Mouse (Mus musculus) hindbrain, embryonic 14.5 days (tissue): ENCODE measurements at regions not wholly inside any gene's neighbourhood (a gene's known extent, or its start where the extent isn't known, plus 50 kb on each side); places are given as distances from the start of the nearest gene placed in this dataset.

Experiments used
- ATAC-seq: fragments of 200-750 bp; cut with Nextera tagmentation; 2 replicates; pipeline ENCODE4 v1.8.0; 2017; ENCODE audit warnings: moderate number of reproducible peaks, mild to moderate bottlenecking, moderate TSS enrichment, moderate library complexity; ENCODE audit not compliant: low FRiP score
- DNase-seq: peaks from one replicate; pipeline ENCODE4 v3.0.0-alpha.2; 2015; ENCODE audit warnings: low spot score
- H3K27ac ChIP-seq: fragments of 300-500 bp; sonication (generic); 2 replicates; pipeline ENCODE4 v1.5.1; 2014; ENCODE audit warnings: mild to moderate bottlenecking, moderate library complexity
- H3K27me3 ChIP-seq: fragments of 300-500 bp; sonication (generic); 2 replicates; pipeline ENCODE4 v1.6.1; 2014; ENCODE audit warnings: mild to moderate bottlenecking, low read length, mixed read lengths; ENCODE audit not compliant: control insufficient read depth, insufficient read depth
- H3K36me3 ChIP-seq: fragments of 300-500 bp; sonication (generic); replicated peaks from 2 replicates; pipeline ENCODE4 v1.6.1; 2014; ENCODE audit not compliant: control insufficient read depth, insufficient read depth
- H3K4me1 ChIP-seq: fragments of 300-500 bp; sonication (generic); replicated peaks from 2 replicates; pipeline ENCODE4 v1.6.1; 2014; ENCODE audit warnings: antibody characterized with exemption, low read length, mixed read lengths; ENCODE audit not compliant: control insufficient read depth, insufficient read depth
- H3K4me2 ChIP-seq: fragments of 300-500 bp; sonication (generic); replicated peaks from 2 replicates; pipeline ENCODE4 v1.6.1; 2014; ENCODE audit warnings: mild to moderate bottlenecking, moderate library complexity
- H3K4me3 ChIP-seq: fragments of 300-500 bp; sonication (generic); replicated peaks from 2 replicates; pipeline ENCODE4 v1.5.1; 2014; ENCODE audit warnings: mild to moderate bottlenecking, low read length
- H3K9ac ChIP-seq: fragments of 300-500 bp; sonication (generic); 2 replicates; pipeline ENCODE4 v1.6.1; 2014
- H3K9me3 ChIP-seq: fragments of 300-500 bp; sonication (generic); 2 replicates; pipeline ENCODE4 v1.6.1; 2016; ENCODE audit warnings: low read length; ENCODE audit not compliant: control insufficient read depth
- WGBS: fragments of 180-500 bp; shearing (Covaris S2); extraction: QIAGEN DNeasy Blood & Tissue Kit; methylation state at CpG from one replicate; pipeline ENCODE4 v1.1.7; 2014; 5-methylcytosine and 5-hydroxymethylcytosine counted together

DNA sequence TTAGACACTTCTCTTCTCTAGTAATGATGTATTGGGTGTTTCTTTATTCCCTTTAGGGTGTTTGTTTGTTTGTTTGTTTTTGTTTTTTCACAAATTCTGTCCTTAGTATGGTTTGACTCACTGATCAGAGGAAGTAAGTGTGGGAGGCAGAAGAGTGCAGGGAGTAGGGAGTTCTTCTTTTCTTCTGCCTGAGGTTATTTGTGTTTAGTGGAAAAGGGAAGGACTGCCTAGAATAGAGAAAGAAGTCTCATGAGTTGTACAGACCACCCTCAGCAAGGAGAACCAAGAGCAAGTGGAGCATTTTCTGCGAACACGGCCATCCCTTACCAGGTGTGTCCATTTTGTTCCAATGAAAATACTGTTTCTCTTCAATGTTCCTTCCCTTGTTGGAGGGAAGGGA is 253.9 kb downstream of the Ptprc start:
- no peak for DNase-seq
- WGBS, result 98% methylated on average over 2 of the region's 2 CpGs
- Histone ChIP-seq H3K27me3 (no peaks in the 10 kb centered on the region), H3K4me2 (no peak overlapping the region), H3K4me3 (no peak overlapping the region), H3K9me3 (no peaks in the 10 kb centered on the region), H3K36me3 (0 out of 2 replicates have a peak, but pooled peaks cover 5% of the 10 kb centered on the region), H3K27ac (no peak overlapping the region), H3K4me1 (peaks cover 15% of the 10 kb centered on the region; the same call in 1 of the 2 replicates), H3K9ac (no peak overlapping the region)
- ATAC-seq, result no peak

DNA sequence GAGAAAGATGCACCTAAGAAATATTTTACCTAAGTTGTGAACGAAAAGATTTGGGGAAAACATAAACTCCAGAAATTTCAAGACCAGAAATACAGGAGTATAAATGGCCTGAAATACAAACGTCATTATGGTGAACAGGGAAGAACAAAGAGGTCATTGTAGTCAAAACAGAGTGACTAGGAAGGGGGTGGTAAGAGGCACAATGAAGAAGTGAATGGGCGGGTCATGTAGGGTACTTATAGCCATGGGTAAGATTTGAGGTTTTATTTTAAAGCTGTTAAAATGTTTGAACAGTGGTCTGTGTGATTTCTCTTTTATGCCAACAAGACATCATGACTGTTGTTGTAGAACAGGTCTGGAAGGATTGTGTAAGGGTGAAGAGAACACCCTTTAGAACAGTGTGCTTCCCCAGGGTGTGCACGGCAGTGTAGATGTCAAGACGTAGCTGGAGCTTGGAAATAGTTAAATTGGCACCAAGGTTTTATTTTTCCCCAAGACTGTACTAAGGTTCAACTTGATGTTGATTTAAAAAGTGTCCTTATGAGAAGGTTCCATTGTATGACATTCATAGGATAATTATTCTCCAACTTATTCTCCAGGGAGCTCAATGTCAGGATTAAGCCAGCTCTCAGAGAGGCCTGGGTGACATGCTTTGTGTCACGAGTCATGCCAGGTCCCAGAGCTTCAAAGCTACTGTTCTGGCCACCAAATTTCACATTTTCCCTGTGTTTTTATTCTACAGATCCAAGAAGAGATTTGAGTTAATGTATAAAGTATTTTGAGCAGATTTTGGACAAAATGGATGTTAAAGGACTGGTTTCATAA is 255.6 kb downstream of the Ptprc start:
- WGBS, result 52% methylated on average over 6 of the region's 6 CpGs
- no peak overlapping the region for H3K4me2 ChIP-seq
- 0 out of 2 replicates have a peak, but pooled peaks cover 5% of the 10 kb centered on the region for H3K36me3 ChIP-seq
- no peak for DNase-seq
- H3K9me3 ChIP-seq, result no peaks in the 10 kb centered on the region
- ATAC-seq, result no peak
- no peaks in the 10 kb centered on the region for H3K27me3 ChIP-seq
- no peak overlapping the region for H3K4me3 ChIP-seq
- no peak overlapping the region for H3K9ac ChIP-seq
- H3K27ac ChIP-seq, result no peak overlapping the region
- H3K4me1 ChIP-seq, result 0 out of 2 replicates have a peak, but pooled peaks cover 5% of the 10 kb centered on the region

DNA sequence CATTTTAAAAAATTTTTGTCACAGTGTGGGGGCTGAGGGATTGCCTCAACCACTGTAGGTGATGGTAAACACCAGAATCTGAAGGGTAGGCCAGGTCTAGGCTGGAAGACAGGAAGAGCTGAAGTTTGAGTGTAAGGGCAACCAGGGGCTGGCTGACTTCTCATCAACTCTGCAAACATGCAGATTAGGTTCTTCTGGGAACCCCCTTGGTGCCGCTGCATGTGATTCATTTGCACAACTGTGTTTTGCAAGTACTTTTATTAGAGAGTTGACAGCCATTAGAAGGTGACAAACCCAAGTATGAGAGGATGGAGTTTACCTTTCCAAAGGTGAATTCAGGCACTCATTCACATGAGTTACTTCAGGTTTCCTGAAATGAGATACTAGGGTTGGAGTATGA is 258.1 kb downstream of the Ptprc start:
- no peak for DNase-seq
- Histone ChIP-seq H3K4me2 (no peak overlapping the region), H3K4me1 (peaks cover 18% of the 10 kb centered on the region; the same call in 1 of the 2 replicates), H3K4me3 (no peak overlapping the region), H3K27me3 (no peaks in the 10 kb centered on the region), H3K9me3 (no peaks in the 10 kb centered on the region), H3K36me3 (0 out of 2 replicates have a peak, but pooled peaks cover 5% of the 10 kb centered on the region), H3K27ac (no peak overlapping the region), H3K9ac (no peak overlapping the region)
- 71% methylated on average over 1 of the region's 1 CpGs for WGBS
- ATAC-seq, result no peak

DNA sequence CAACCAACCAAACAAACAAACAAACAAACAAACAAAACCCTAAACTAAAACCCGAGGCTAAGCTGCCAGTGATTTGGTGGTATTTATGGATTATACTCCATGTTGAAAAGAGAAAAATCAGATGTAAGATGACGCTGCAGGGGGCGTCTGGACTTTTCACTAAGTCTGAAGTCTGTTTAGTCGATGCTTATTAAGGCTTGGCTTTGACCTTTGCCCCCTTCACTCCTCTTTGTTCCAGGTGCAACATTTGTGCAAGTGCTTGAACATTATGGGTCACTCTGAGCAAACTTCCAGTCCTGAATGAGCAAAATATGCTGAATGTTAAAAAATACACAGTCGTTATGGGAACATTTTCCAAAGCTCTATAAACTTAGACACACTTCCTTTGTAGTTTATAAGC is 268.6 kb downstream of the Ptprc start:
- no peaks in the 10 kb centered on the region for H3K9me3 ChIP-seq
- H3K27ac ChIP-seq, result no peak overlapping the region
- no peak overlapping the region for H3K9ac ChIP-seq
- peaks cover 13% of the 10 kb centered on the region for H3K36me3 ChIP-seq
- H3K4me2 ChIP-seq, result no peak overlapping the region
- H3K4me1 ChIP-seq, result peaks cover 48% of the 10 kb centered on the region
- ATAC-seq (no peak), DNase-seq (no peak)
- H3K27me3 ChIP-seq, result no peaks in the 10 kb centered on the region
- WGBS, result 43% methylated on average over 5 of the region's 5 CpGs
- H3K4me3 ChIP-seq, result no peak overlapping the region

DNA sequence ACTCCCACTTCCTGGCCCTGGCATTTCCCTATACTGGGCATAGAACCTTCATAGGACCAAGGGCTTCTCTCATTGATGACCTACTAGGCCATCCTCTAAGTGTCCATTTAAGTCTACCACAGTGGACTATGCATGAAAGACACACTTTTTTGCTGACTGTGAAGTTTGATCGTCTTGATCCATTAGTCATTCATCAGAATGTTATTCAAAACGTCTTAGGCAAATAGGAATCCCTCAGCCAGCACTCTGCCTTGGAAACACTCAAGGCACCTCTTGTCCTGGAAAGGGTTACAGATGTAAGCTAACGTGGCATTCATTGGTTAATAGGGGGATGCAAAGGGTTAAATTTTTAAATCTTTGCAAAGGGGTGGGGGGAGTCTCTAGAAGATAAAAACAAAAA is 269.0 kb downstream of the Ptprc start:
- no peak for ATAC-seq
- H3K4me3 ChIP-seq, result no peak overlapping the region
- H3K27ac ChIP-seq, result no peak overlapping the region
- 26% methylated on average over 3 of the region's 3 CpGs for WGBS
- peaks cover 48% of the 10 kb centered on the region for H3K4me1 ChIP-seq
- no peaks in the 10 kb centered on the region for H3K27me3 ChIP-seq
- no peak overlapping the region for H3K9ac ChIP-seq
- H3K4me2 ChIP-seq, result no peak overlapping the region
- DNase-seq, result no peak
- peaks cover 9% of the 10 kb centered on the region for H3K36me3 ChIP-seq
- no peaks in the 10 kb centered on the region for H3K9me3 ChIP-seq

DNA sequence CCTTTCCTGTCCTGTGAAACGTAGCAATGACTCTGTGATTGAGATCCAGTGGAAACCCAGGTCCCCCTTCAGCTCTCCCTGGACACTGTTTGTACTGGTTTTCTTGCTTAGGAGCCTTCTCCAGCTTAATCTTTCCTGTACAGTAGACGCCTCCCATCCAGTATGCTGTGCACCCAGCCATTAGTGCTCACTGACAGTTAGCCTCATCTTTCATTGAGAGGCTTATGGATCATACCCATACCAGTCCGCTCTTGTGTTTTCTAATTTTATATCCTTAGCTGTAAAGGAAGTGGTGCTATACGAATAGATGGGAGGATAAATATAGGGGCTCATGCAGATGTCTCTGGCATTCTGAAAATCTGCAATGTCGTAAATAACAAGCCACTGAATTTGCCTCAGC is 269.9 kb downstream of the Ptprc start:
- WGBS, result 58% methylated on average over 5 of the region's 5 CpGs

DNA sequence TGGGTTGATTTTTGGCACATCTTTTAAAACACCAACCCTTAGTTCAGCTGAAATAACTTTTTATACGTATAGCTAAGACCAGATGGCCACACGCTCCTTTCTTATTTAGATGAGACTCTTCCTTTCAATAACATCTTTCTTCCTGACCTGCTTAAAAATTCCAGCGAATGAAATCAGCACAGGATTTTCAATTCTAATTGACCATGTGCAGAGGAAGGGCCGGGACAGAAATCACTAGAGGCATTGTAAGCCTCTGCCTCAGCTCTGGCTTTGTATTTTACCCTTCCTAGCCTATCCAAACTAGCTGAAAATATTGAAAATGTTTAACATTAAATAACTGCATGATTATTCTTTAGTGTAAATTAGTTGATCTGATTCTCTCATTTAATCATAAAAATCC is 272.2 kb downstream of the Ptprc start:
- no peaks in the 10 kb centered on the region for H3K36me3 ChIP-seq
- no peaks in the 10 kb centered on the region for H3K27me3 ChIP-seq
- DNase-seq (no peak), ATAC-seq (no peak)
- WGBS, result 7% methylated on average over 4 of the region's 4 CpGs
- no peak overlapping the region; the same call in 1 of the 2 replicates for H3K9ac ChIP-seq
- H3K4me1 ChIP-seq, result peaks cover 46% of the 10 kb centered on the region
- H3K9me3 ChIP-seq, result no peaks in the 10 kb centered on the region
- H3K27ac ChIP-seq, result no peak overlapping the region
- peak overlapping the region; percentile 54 for H3K4me2 ChIP-seq
- H3K4me3 ChIP-seq, result peak overlapping the region; percentile 67

More for the DNA sequence above, 269.9 kb downstream of the Ptprc start:
- peaks cover 5% of the 10 kb centered on the region; the same call in 1 of the 2 replicates for H3K36me3 ChIP-seq
- H3K9ac ChIP-seq, result no peak overlapping the region
- no peak for DNase-seq
- no peak overlapping the region for H3K4me3 ChIP-seq
- peak overlapping the region; percentile 15; the same call in 1 of the 2 replicates for H3K4me2 ChIP-seq
- H3K9me3 ChIP-seq, result no peaks in the 10 kb centered on the region
- ATAC-seq, result no peak
- no peaks in the 10 kb centered on the region for H3K27me3 ChIP-seq
- no peak overlapping the region for H3K27ac ChIP-seq
- H3K4me1 ChIP-seq, result peaks cover 48% of the 10 kb centered on the region

DNA sequence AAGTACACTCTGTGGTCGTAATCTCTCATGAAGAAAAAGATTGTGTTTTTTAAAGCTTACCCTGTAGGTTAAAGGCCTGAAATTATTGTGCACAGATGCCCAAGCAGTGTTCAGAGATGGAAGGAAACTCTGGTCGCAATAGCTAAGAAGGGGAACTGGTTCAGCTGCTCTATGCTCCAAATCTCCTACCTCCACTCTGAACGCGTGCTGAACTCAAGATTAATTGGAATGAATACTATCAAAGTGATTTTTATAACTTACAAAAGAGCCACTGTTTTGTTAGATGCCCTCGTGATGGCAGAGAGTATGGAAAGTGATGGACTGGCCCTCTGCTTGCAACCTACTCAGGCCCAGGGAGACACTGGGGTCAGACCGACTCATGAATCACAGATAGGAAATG is 272.6 kb downstream of the Ptprc start:
- no peaks in the 10 kb centered on the region for H3K27me3 ChIP-seq
- H3K9ac ChIP-seq, result peak overlapping the region; percentile 84
- 18% methylated on average over 6 of the region's 6 CpGs for WGBS
- no peak for ATAC-seq
- H3K27ac ChIP-seq, result peak overlapping the region; percentile 96
- H3K36me3 ChIP-seq, result no peaks in the 10 kb centered on the region
- H3K4me2 ChIP-seq, result peak overlapping the region; percentile 54
- peaks cover 46% of the 10 kb centered on the region for H3K4me1 ChIP-seq
- H3K9me3 ChIP-seq, result no peaks in the 10 kb centered on the region
- peak overlapping the region; percentile 67 for H3K4me3 ChIP-seq
- no peak for DNase-seq

DNA sequence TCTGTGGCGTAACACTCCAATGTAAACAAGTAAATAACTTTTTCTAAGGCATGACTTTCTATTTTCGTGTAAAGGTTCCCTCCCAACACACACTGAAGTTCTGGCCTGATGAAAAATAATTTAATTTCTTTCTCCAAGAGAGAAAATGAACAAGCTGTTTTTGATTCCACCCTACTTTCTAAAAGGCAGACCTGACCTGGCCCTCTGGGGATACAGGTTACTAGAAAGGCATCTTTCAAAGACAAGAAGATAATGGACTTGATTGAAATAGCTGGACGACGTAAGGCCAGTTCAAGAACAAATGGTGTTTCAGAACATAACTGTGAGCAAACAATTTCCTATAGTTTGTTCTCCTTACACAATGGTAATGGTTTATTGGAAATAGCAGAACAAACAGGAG is 273.5 kb downstream of the Ptprc start:
- no peak for ATAC-seq

More for the DNA sequence above, 273.5 kb downstream of the Ptprc start:
- 29% methylated on average over 4 of the region's 4 CpGs for WGBS
- Histone ChIP-seq H3K36me3 (no peaks in the 10 kb centered on the region), H3K4me2 (peak overlapping the region; percentile 54), H3K4me1 (peaks cover 45% of the 10 kb centered on the region), H3K9ac (peak overlapping the region; percentile 84), H3K27me3 (no peaks in the 10 kb centered on the region), H3K9me3 (no peaks in the 10 kb centered on the region), H3K27ac (peak overlapping the region; percentile 96), H3K4me3 (peak overlapping the region; percentile 67)
- DNase-seq, result no peak
